Mouse (Mus musculus): Measurements from ENCODE around the gene Mta1.

Mta1 gene

GRCm38 (mm10) chr12:113097749-113098281, at the start of gene Mta1:
Gene Mta1 (plus strand): TSS chr12:113098278.
- no peak for DNase-seq (ENCODE audit: low read depth)

- DNase-seq (ENCODE audit: low read depth) = no peak
These were observed 48.2 kb upstream of the Mta1 start for GRCm38 (mm10) chr12:113049836-113050235.

GRCm38 (mm10) chr12:113050671-113051070, 47.4 kb upstream of the Mta1 start:
- no peak for DNase-seq (ENCODE audit: low read depth)

- no peak for DNase-seq (ENCODE audit: low read depth)
These were observed 46.3 kb upstream of the Mta1 start for GRCm38 (mm10) chr12:113051628-113052403.

GRCm38 (mm10) chr12:113056089-113056488, 42.0 kb upstream of the Mta1 start:
- DNase-seq (ENCODE audit: low read depth) = no peak

GRCm38 (mm10) chr12:113060178-113060577, 37.9 kb upstream of the Mta1 start:
- no peak for DNase-seq (ENCODE audit: low read depth)

- no peak for DNase-seq (ENCODE audit: low read depth)
These were observed 36.5 kb upstream of the Mta1 start for GRCm38 (mm10) chr12:113061606-113062005.

- DNase-seq (ENCODE audit: low read depth) = no peak
These were observed 35.9 kb upstream of the Mta1 start for GRCm38 (mm10) chr12:113062201-113062600.

- no peak for DNase-seq (ENCODE audit: low read depth)
These were observed 34.4 kb upstream of the Mta1 start for GRCm38 (mm10) chr12:113063700-113064099.

- DNase-seq (ENCODE audit: low read depth) = no peak
These were observed 30.1 kb upstream of the Mta1 start for GRCm38 (mm10) chr12:113068002-113068401.

GRCm38 (mm10) chr12:113069389-113069788, 28.7 kb upstream of the Mta1 start:
- no peak for DNase-seq (ENCODE audit: low read depth)

- DNase-seq (ENCODE audit: low read depth) = no peak
These were observed 26.8 kb upstream of the Mta1 start for GRCm38 (mm10) chr12:113071321-113071720.

GRCm38 (mm10) chr12:113071827-113072226, 26.3 kb upstream of the Mta1 start:
- DNase-seq (ENCODE audit: low read depth) = no peak

GRCm38 (mm10) chr12:113073420-113074328, 24.4 kb upstream of the Mta1 start:
- DNase-seq (ENCODE audit: low read depth) = peak; percentile 10

- peak; percentile 38 for DNase-seq (ENCODE audit: low read depth)
These were observed 23.6 kb upstream of the Mta1 start, which contains the start of gene Tex22 for GRCm38 (mm10) chr12:113074329-113075062. Gene Tex22 (plus strand): TSS chr12:113074502.

GRCm38 (mm10) chr12:113075063-113075454, 23.0 kb upstream of the Mta1 start:
- DNase-seq (ENCODE audit: low read depth) = peak; percentile 86

- no peak for DNase-seq (ENCODE audit: low read depth)
These were observed 22.6 kb upstream of the Mta1 start for GRCm38 (mm10) chr12:113075486-113075885.

- no peak for DNase-seq (ENCODE audit: low read depth)
These were observed 10.8 kb upstream of the Mta1 start for GRCm38 (mm10) chr12:113087276-113087675.

- no peak for DNase-seq (ENCODE audit: low read depth)
These were observed 10.1 kb upstream of the Mta1 start for GRCm38 (mm10) chr12:113088026-113088425.

GRCm38 (mm10) chr12:113089107-113089506, 9.0 kb upstream of the Mta1 start:
- no peak for DNase-seq (ENCODE audit: low read depth)

- no peak for DNase-seq (ENCODE audit: low read depth)
These were observed 8.0 kb upstream of the Mta1 start for GRCm38 (mm10) chr12:113090053-113090452.

- DNase-seq (ENCODE audit: low read depth) = no peak
These were observed 1.0 kb upstream of the Mta1 start for GRCm38 (mm10) chr12:113097040-113097439.

Data from c-Kit-positive CD71-negative TER-119-negative erythroid progenitor cells, embryonic 14.5 days (primary cell).